Mouse (Mus musculus) E14TG2a.4 (cell line): Measurements from ENCODE around the gene Mprip.

Experiments used
- H3K27me3 ChIP-seq: 2 replicates; pipeline ENCODE4 v1.6.1; 2014; ENCODE audit warnings: low read length, control low read depth; ENCODE audit not compliant: insufficient read depth
- H3K36me3 ChIP-seq: 2 replicates; pipeline ENCODE4 v1.6.1; 2014; ENCODE audit warnings: low read length, control low read depth; ENCODE audit not compliant: insufficient read depth
- H3K4me1 ChIP-seq: replicated peaks from 2 replicates; pipeline ENCODE4 v1.6.1; 2014; ENCODE audit warnings: low read depth, low read length, control low read depth
- H3K4me3 ChIP-seq: replicated peaks from 2 replicates; pipeline ENCODE4 v1.5.1; 2014; ENCODE audit warnings: mild to moderate bottlenecking, low read length
- H3K9me3 ChIP-seq: 2 replicates; pipeline ENCODE4 v1.6.1; 2014; ENCODE audit warnings: low read length, control low read depth
- CTCF ChIP-seq: conservative IDR thresholded peaks from 2 replicates; pipeline ENCODE4 v1.5.1; 2014; ENCODE audit warnings: low read length
- NANOG ChIP-seq: IDR thresholded peaks from 2 replicates; pipeline ENCODE4 v1.6.1; 2014; ENCODE audit warnings: borderline replicate concordance, low read length, mixed read lengths
- POU5F1 ChIP-seq: IDR thresholded peaks from 2 replicates; pipeline ENCODE4 v1.6.1; 2014; ENCODE audit warnings: low read length, borderline replicate concordance

Gene Mprip

GRCm38 (mm10) chr11:59810480-59811158, 149.5 kb downstream of the Mprip start:
- TF ChIP-seq NANOG, result no peak
- TF ChIP-seq POU5F1, result no peak
- TF ChIP-seq CTCF, result no peak
- Histone ChIP-seq H3K36me3 (peaks cover 26% of the 10 kb centered on the region), H3K9me3 (no peaks in the 10 kb centered on the region), H3K4me1 (peaks cover 87% of the 10 kb centered on the region), H3K27me3 (no peaks in the 10 kb centered on the region), H3K4me3 (peak overlapping the region; percentile 90)

- no peaks in the 10 kb centered on the region for H3K9me3 ChIP-seq
- peak overlapping the region; percentile 90 for H3K4me3 ChIP-seq
- no peak for TF ChIP-seq POU5F1
- no peak for TF ChIP-seq NANOG
- no peak for TF ChIP-seq CTCF
- H3K36me3 ChIP-seq, result peaks cover 24% of the 10 kb centered on the region
- peaks cover 87% of the 10 kb centered on the region for H3K4me1 ChIP-seq
- H3K27me3 ChIP-seq, result no peaks in the 10 kb centered on the region
These were observed 150.1 kb downstream of the Mprip start for GRCm38 (mm10) chr11:59811211-59811610.

GRCm38 (mm10) chr11:59813276-59813675, 152.2 kb downstream of the Mprip start:
- H3K9me3 ChIP-seq, result no peaks in the 10 kb centered on the region
- TF ChIP-seq NANOG (no peak), CTCF (no peak), POU5F1 (no peak)
- no peak overlapping the region; the same call in 1 of the 2 replicates for H3K4me3 ChIP-seq
- H3K27me3 ChIP-seq, result no peaks in the 10 kb centered on the region
- H3K36me3 ChIP-seq, result peaks cover 26% of the 10 kb centered on the region
- peaks cover 75% of the 10 kb centered on the region for H3K4me1 ChIP-seq

- peaks cover 36% of the 10 kb centered on the region for H3K36me3 ChIP-seq
- no peak overlapping the region for H3K4me3 ChIP-seq
- H3K27me3 ChIP-seq, result no peaks in the 10 kb centered on the region
- no peaks in the 10 kb centered on the region for H3K9me3 ChIP-seq
- peaks cover 64% of the 10 kb centered on the region for H3K4me1 ChIP-seq
- TF ChIP-seq NANOG (peak; percentile 47; the same call in 1 of the 2 replicates), CTCF (no peak)
These were observed 153.2 kb downstream of the Mprip start for GRCm38 (mm10) chr11:59814311-59814710.

- Histone ChIP-seq H3K4me3 (no peak overlapping the region), H3K36me3 (peaks cover 42% of the 10 kb centered on the region), H3K27me3 (no peaks in the 10 kb centered on the region), H3K4me1 (peaks cover 64% of the 10 kb centered on the region), H3K9me3 (no peaks in the 10 kb centered on the region)
- TF ChIP-seq POU5F1 (no peak), CTCF (no peak), NANOG (no peak)
These were observed 153.8 kb downstream of the Mprip start for GRCm38 (mm10) chr11:59814936-59815335.

- Histone ChIP-seq H3K4me3 (no peak overlapping the region), H3K4me1 (peaks cover 64% of the 10 kb centered on the region), H3K9me3 (no peaks in the 10 kb centered on the region), H3K27me3 (no peaks in the 10 kb centered on the region), H3K36me3 (peaks cover 48% of the 10 kb centered on the region)
- TF ChIP-seq NANOG (no peak), POU5F1 (no peak), CTCF (no peak)
These were observed 154.5 kb downstream of the Mprip start for GRCm38 (mm10) chr11:59815482-59816065.

- peaks cover 55% of the 10 kb centered on the region for H3K4me1 ChIP-seq
- no peak overlapping the region for H3K4me3 ChIP-seq
- H3K27me3 ChIP-seq, result no peaks in the 10 kb centered on the region
- peaks cover 71% of the 10 kb centered on the region for H3K36me3 ChIP-seq
- TF ChIP-seq NANOG (no peak), CTCF (no peak), POU5F1 (no peak)
- no peaks in the 10 kb centered on the region for H3K9me3 ChIP-seq
These were observed 156.8 kb downstream of the Mprip start for GRCm38 (mm10) chr11:59817916-59818315.

GRCm38 (mm10) chr11:59821625-59822024, 160.5 kb downstream of the Mprip start:
- no peaks in the 10 kb centered on the region for H3K27me3 ChIP-seq
- no peaks in the 10 kb centered on the region for H3K9me3 ChIP-seq
- TF ChIP-seq POU5F1 (no peak), NANOG (peak; percentile 59; the same call in 1 of the 2 replicates)
- peaks cover 22% of the 10 kb centered on the region for H3K4me1 ChIP-seq
- H3K4me3 ChIP-seq, result no peak overlapping the region
- H3K36me3 ChIP-seq, result peaks cover 99% of the 10 kb centered on the region
